Mouse (Mus musculus) c-Kit-positive CD71-negative TER-119-negative erythroid progenitor cells, embryonic 14.5 days (primary cell): Measurements from ENCODE around the gene Pkmyt1.
A peak's percentile ranks its signal among the peaks of the same experiment; 100 is the strongest.

Source experiments
- DNase-seq: peaks from one replicate; pipeline ENCODE4 v3.0.0-alpha.2; 2013; ENCODE audit warnings: low read depth

Pkmyt1 gene

DNA sequence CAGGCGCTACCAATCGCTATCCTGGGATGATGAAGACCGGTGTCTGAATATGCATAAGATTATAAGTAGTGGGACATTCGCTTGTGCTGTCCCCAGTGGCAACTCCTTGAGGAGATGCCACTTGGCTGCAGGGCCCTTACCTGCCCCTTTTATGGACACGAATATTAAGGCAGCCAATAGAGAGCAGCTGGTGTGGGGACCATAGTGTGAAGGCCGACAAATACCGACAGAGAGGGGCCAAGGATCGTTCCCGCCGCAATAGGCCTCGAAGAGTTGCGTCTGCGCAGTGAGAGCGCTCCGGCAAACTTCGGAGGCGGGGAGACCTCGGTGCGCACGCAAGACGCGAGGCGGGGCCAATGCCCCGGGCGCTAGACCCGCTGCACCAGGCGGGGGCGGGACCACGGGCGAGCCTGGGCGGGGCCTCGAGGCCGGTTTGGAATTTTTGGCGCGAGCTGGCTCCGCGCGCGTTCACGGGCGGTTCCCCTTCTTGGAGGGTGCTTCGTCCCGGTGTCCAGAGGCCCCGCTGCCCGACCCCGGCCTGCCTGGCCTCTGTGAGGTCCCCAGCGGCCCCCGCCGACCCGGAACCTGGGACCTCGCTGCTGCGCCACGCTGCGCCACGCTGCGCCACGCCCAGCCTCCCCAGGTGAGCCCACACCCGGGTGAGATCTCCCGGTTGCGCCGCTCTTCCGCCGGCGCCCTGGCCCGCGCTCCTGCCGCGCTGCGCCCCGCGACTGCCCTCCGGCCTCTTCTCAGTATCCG lies at the start of gene Pkmyt1:
Pkmyt1 (plus strand) TSS at position 338 of the 759 bp plus-strand sequence.
- peak; percentile 89 for DNase-seq

DNA sequence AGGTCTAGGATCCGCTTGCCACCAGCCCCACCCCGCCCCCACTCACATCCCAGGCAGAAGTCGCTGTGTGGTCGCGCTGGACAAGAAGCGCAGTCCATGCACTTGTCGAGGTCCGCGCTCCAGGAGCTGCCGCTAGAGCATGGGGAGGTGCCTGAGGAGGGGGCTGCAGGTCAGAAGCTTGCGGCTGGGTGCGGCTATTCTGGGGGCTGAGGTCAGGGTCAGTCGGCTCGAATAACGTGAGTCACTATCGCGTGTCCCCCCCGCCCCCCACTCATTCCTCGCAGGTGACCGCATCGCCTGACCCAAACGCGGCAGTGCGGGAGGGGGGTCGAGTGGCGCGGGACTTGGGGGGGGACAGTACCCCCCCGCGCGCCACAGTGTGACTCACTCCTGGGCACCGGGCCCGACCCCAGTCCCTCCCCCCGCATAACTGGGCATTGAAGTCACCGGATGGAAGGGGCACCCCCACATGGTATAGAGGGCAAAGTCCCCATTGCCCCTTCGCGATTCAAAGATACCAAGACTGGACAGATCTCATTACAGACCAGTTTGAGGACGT lies 49.6 kb upstream of the Pkmyt1 start:
- no peak for DNase-seq

DNA sequence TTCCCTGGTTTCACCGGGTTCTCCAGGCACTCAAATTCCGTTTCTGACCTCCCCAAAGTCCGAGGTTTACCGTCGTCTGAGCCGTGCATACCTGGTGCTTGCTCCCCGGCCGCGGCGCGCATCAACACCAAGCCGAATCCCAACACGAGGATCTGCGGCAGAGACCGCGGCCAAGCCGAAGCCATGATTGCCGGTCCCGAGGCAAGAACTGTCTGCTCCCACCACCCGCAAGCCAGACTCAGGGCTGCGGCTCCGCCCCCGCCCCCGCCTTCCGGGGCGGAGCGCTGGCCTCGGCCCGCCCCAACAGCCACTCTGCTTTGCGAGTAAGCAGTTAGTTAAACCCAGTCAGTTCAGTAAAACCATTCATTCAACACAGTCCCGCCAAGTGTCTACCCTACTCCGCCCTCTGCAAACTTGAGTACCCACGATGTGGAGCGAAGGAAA lies 48.9 kb upstream of the Pkmyt1 start, which contains the start of gene Tnfrsf12a:
Tnfrsf12a (minus strand) TSS at position 233 of the 444 bp plus-strand sequence.
- peak; percentile 82 for DNase-seq

DNA sequence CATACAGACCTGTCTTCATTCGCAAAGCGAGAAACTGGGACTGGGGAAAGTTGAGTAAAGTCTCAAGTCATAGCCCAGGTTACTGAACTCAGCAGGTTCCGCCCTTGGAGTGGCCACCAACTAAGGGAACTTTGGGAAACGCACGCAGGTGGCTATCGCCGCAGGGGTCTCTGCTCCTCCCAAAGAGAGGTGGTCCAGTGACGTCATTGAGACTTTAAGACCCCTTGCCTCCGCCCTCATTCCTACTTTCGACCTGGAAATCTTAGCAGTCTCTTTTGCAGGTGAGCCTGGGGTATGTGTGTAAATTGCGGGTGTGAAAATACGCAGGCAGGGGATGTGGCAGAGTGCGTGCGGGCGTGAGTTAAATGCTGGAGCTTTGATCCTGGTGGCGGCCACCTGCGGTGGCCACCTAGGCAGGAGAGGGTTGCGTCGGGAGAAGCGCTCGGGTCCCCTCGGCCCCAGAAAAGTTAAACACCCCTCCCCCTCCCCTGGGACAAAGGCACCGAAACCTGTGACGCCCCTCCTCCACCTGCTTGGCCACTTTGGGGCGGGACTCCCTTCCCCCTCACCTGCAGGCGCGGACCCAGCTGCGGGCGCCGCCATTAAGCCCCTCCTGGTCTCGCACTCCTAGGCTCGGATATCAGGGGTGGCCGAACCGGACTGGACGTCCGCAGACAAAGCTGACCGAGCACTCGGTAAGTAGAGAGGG lies 46.9 kb upstream of the Pkmyt1 start, which contains the start of gene Cldn6:
Cldn6 (plus strand) TSS at position 123 of the 709 bp plus-strand sequence.
- no peak for DNase-seq

DNA sequence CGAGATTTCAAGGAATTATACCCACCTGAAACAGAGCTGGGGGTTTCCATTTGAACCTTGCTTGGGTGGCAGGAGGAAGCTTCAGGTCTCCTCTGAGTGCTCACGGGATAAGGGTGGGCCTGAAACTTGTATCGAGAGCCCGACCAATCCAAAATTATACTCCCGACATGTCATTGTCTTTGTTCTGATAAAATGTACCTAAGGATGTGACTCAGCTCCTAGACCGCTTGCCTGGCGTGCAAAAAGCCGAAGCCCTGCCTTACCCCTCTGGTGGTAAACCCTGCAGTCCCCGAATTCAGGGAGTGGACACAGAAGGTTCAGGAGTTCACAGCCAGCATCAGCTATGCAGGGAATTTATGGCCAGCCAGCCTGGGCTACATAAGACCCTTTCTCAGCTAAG lies 45.8 kb upstream of the Pkmyt1 start:
- DNase-seq: no peak

DNA sequence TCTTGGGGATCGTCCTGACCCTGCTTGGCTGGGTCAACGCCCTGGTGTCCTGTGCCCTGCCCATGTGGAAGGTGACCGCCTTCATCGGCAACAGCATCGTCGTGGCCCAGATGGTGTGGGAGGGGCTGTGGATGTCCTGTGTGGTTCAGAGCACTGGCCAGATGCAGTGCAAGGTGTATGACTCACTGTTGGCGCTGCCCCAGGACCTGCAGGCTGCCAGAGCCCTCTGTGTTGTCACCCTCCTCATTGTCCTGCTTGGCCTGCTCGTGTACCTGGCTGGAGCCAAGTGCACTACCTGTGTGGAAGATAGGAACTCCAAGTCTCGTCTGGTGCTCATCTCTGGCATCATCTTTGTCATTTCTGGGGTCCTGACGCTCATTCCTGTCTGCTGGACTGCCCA lies 45.0 kb upstream of the Pkmyt1 start:
- DNase-seq: no peak

DNA sequence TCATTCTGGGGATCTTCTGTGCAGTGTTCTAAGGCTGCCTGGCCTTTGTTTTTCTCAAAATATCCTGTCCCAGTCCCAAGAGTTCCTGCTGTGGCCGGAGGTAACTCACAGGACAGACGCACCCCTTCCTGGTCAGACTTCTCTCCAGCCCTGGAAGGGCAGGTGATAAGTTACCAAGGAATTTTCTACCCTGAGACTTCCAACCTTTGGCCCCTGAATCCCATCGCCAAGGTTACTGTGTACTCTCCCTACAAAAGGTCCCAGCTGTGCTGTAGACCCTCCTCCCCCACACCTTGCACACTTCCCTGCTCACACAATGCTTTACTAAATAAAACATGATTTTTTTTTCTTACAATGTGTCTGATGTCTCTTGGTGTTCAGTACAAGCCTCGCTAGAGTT lies 44.0 kb upstream of the Pkmyt1 start:
- no peak for DNase-seq

DNA sequence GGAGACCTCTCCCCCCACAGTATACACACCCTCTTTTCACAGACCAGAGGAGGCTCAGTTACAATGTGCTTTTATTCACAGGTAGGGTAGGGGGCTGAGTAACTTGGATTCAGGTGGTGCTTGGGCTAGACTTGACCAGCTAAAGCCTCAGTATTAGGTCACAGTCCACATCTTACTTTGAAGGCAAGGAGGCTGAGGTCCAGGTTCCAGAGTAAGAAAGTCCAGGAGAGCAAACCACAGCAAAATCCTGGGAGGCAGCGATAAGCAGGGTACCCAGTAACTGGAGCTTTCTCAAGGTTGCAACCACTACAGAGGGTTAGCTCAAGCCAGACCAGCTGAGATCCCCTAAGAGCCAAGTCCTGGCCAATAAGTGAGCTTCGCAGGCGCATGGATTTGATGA lies 43.6 kb upstream of the Pkmyt1 start:
- DNase-seq: no peak

DNA sequence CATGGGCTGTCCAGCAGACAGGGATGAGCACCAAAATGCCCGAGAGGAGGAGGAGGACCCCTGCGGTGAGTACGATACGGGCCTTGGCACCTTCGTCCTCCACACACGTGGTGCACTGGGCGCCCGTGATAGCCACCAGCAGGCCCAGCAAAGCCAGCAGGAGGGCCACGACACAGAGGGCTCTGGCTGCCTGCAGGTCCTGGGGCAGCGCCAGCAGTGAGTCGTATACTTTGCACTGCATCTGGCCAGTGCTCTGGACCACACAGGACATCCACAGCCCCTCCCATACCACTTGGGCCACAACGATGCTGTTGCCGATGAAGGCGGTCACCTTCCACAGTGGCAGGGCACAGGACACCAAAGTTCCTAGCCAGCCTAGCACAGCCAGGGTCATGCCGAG lies 42.9 kb upstream of the Pkmyt1 start:
- DNase-seq: no peak

DNA sequence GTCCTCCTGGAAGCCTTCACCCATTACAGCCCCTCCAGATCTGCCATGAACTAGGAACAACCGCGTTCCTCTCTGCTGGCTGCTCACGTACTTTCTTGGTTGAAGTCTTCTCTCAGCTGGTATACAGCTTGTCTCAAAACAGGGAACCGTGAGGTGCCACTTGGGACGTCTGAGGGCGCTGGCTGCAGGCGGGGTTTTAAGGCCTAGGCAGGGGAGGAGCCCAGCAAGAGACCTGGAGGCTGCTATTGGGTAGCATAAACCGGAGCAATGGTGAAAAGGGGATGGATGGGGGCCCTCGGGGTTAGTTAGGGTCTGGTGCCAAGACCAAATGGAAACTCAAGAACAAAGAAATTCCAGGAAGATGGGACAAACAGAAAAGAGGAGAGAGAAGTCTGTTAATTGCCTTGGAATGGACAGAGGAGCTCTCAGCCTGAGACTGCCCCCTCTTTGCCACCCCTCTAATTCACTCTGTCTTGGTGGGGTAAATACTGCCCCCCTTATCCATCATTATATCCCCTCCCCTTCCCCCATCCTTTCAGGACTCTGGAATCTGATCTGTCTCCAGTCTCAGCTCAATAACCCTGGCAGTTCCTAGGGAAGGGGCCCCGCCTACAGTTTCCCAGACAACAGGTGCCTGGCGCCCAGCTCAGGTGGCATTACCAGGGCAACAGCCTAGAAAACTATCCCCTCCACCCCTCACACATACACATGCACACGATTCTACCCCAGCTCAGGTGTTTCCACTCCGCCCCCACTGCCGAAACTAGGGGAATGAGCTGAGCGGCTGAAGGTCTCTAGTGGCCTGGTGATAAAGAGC lies 42.1 kb upstream of the Pkmyt1 start, which contains the start of gene Cldn9:
Cldn9 (minus strand) TSS at position 171 of the 817 bp plus-strand sequence.
- DNase-seq: no peak

DNA sequence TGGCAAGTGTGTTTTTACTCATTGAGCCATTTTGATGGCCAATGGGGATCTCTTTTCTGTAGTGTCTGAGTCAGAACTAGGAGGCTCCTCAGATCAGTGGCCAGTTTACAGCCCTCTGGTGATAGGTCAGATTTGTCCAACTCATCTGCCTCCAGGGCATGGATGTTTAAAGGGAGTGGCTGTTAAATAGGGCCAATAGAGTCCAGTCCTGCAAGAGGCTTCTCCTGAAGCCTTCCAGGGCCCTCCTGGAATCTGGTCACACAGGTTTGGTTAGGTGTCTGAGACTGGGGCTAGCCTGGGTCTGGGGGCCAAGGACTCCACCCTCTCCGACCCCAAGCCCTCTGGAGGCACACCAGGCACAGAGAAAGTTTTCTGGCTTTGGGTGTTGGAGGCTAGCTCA lies 31.6 kb upstream of the Pkmyt1 start:
- DNase-seq: no peak

DNA sequence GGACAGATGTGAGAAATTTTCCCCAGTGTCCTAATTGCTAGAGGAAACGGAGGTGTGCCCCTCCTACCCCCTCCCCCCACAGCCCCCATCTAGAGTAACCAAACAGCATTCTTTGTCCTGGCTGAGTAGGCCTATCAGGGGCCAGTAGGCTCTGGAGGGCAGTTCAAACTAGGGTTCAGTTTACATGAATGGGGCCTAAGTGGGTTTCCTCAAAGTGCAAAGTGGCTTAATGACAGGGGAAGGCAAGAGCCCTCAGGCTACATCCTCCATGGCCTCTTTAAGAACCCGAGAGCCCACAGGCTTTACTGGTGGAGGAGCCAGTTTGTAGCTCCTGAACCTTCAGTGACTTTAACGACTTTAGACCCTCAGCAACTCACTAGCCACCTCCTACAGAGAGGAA lies 30.3 kb upstream of the Pkmyt1 start:
- no peak for DNase-seq

DNA sequence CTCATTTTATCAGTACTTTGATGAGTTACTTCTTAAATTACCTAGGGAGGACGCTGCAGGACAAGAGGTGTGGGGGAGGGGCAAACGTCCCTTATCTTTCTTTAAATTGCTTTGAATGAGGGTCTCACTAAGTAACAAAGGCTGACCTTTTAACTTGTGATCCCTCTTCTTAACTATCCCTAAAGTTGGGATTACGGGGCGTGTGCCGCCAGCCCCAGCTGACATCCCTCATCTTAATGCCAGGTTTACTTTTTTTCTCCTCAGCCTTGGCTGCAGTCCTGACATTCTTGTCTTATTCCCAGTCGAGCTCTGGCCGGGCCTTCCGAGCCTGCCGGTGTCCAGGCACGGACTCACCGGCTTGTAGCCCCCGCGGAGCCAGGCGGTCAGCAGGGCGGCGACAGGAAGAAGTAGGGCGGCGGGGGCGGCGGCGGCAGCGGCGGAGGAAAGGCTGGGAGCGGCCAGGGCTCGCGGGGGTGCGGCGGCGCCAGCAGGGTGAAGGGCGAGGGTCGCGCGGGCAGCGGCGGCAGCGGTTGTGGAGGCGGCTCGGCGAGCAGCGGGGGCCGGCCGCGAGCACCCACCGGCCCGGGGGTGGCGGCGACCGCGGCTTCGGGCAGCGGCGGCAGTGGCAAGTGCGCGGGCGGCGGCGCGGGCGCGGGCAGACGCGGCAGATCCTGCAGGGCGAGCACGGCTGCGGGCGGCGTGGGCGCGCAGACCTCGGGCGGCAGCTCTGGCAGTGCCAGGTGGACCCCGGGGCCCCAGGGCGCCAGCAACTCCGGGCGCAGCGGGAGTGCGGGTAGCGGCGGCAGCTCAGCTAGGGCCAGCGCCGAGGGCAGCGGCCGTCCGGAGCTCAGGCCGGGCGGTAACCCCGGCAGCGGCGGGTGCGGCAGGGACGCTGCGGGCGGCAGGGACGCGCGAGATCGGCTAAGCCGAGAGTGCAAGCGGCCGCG lies 26.7 kb upstream of the Pkmyt1 start:
- DNase-seq: no peak

DNA sequence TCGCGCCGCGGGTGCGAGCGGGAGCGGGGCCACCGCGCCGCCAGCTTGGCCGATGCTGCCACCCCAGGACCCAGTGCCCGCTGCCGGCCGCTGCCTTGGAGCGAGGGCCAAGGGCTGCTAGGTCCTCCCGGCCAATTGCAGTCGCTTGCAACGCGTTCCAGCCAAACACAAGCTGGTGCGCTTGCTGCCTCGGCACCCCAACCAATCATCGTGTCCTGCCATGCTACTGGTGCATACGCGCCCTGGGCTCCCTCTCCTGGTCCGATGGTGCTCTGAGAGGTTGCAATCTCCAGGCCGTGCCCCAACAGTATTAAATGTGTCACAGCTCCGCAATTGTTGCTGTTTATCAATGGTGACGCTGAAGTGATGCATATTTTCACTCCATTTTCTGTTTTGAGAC lies 26.1 kb upstream of the Pkmyt1 start:
- DNase-seq: peak; percentile 85

DNA sequence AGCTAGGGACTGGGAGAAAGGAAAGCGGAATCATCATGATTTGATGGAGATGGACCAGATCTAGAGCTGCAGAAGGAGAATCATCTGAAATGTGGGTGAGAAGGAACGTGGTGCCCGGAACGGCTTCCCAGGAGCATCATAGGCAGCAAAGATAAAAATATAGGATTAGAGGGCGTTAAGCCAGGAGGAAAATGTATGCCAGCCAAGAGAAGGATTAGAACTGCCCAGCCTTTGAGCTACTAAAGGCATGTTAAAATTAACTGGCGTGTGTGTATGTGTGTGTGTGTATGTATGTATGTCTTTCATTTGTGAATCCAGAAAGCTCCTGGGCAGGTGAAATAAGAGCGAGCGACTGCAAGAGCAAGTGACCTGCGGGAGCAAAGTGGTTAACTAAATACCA lies 22.8 kb upstream of the Pkmyt1 start:
- DNase-seq: no peak

DNA sequence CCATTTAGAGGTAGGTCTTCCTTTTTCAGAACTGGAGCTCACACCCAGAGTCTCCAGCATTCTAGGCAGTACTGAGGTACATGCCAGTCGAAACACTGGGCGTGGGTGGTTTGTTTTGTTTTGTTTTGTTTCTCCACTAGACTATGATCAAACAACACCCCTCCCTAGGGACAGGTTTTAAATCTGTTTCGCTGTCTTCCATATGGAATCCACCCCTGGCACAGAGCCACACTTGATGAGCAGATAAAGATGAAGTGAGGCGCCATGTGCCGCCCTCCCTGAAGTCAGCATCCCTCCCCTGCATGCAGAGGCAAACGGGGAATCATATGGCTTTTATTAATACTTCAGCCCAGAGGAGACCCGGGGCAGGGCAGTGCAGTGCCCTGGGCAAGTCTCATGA lies 21.4 kb upstream of the Pkmyt1 start:
- DNase-seq: no peak

DNA sequence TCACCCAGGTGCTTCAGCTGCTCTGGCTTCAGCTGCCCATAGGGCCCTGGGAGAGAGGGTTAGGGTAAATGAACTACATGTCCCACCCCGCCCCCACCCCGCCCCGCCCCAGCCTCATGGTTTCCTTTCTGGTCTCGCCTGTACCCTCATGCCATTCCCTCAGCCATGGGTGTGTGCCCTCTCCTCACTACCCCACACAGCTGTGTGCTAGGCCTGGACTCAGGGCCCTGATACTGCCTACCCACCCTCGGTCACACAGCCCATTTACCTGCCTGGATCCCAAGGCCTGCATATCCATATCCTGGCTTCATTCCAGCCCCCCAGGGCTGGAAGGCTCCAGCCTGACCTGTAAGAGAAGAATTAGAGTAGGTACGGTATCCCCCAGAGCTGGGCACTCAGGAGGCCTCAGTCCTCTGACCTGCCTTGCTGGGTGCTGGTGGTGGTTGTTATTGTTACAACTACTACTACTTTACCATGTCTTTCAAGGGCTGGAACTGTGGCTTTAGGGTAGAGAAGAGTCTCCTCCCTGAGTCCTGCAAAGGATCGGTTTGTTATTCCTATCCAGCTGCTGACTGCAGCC lies 20.5 kb upstream of the Pkmyt1 start:
- DNase-seq: no peak

DNA sequence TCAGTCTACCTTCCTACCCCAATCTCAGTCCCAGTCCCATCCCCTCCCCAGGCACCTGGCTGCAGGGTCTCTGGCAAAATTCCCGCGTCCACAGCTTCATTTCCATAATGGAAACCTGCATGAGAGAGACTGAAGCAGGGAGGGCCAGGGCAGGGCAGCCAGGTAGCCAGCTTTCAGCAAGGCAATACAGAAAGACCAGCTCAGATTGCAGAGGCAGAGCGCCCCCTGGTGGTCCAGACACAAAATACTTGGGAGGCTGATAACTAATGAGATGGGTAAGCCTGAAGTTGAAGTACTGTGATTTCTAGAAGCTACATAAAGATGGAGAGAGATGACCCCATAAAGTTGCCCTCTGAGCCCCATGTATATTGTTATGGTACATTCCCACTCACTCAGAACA lies 19.9 kb upstream of the Pkmyt1 start:
- peak; percentile 57 for DNase-seq

DNA sequence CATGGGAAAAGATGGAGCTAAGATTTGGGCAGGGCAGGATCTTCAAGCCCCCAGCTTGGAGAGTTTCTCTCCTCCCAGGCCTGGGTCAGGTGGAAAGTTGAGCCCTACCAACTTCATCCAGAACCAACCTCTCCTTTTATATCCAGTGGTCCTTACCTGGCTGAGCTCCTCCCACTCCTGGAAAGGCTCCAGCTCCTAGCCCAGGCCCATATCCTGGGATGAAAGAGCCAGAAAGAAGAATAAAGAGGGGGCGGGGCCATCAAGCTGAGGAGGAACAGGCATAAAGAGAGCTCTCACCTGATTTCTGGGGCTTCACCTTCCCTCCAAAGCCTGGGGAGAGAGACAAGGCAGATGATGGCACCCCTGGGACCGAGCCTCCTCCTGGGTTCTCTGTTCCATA lies 9.1 kb upstream of the Pkmyt1 start:
- no peak for DNase-seq

DNA sequence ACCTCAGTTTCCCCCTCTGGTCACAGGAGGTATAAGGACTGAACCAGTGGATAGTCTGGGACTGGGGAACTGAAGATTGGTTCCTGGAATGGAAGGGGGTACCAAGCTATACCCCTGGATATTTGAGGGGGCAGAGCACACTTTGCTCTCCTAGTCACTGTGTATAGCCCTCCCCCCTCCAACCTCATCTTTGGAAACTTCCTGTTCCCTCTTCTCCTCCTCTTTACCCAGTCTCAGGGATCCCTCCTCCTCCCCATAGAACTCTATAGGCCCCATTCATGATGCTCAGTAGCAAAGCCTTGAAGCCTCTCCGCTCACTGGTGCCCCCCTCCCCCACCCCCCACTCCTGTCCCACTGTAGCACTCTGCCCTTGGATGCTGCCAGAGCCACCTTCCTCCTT lies 6.7 kb upstream of the Pkmyt1 start:
- no peak for DNase-seq

DNA sequence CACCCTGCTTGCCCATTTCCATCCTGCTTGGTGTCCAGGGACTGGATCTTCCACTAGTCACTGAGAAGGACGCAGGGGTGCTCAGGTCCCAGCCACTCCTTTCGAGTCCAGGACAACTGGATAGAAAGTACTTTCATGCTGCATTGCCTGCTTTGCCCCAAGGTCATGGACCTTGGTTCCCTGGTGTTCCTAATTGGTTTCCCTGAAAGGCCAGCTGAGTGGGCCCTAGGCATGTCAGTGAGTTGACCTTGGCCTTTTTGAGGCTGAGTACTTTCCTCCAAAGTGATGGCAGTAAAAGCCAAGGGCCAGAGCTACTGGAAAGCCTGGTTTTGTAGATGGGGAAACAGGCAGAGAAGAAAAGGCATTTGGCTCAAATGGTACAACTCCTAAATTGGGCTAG lies 4.2 kb upstream of the Pkmyt1 start:
- no peak for DNase-seq
